Mouse (Mus musculus): ENCODE data around the gene Pla2g10.
"Not testable (repeated sequence)": the region's sequence is repeated elsewhere in the genome, so short reads cannot be mapped to it uniquely, and the experiment has no call there.

GRCm38 (mm10) chr16:13774651-13775050, 43.9 kb upstream of the Pla2g10 start:
- not testable (repeated sequence) for TF ChIP-seq CTCF, EP300 (IDR thresholded peaks at IDR 0.05; ENCODE audit: low read depth)

Measured in liver, postnatal 0 days (tissue).